Mouse (Mus musculus) left cerebral cortex, postnatal 25 days (tissue): ENCODE measurements around the gene Il16. TPM values are rescaled to one million over a fixed set of nuclear protein-coding genes. Genes with fewer than 3 reads are reported as not detected.

ENCODE experiments used
- DNase-seq, 2 experiments: peaks; one replicate each; pipeline ENCODE4 v3.0.0; 2022; ENCODE audit warnings: low spot score in 2 of 2, mixed read lengths in 1 of 2
- intact Hi-C: fragments of 180-260 bp; cut with DNase I; formaldehyde crosslinking; loops from one replicate; pipeline ENCODE4 v1.15.1; 2025
- total RNA-seq, 2 experiments: library from RNA; stranded (reverse); gene quantifications; 2 replicates each; pipeline ENCODE4 v1.2.3; 2021

Gene Il16
- 1 to 10 TPM; 1.9 to 2.7 TPM for total RNA-seq

DNA sequence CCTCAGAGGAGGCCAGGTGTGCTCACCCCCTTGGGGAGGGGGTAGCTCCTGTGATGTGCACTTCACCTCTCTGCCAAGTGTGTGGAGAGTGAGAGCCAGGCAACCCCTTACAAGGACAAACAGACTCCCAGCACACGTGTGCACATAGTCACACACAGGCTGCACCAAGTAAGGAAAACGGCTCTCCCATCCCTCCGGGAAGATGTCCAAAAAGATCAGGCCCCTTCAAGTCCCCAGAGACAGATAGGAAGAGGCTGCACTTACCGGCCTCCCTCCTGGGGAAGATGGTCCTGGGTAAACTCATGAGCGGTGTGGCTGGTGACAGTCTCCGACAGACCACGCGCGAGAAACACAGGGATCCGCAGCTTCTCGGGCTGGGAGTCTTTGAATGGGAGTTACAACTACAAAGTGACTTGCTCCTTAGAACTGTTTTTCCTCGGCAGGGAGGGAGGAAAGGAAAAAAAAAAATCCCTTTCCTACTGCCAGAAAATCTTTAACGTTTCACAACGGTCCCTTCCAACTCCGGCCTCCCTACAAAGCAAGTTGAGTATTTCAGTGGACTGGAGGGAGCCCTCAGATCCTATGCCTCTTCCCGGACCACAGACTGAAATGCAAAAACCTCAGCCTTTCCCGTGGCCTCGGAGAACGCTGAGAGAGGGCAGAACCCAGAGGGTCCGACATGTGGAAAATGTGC lies at the start of gene Il16:
Gene Il16, minus strand, starts transcription at position 314 of the 694 bp plus-strand sequence.
- peak in 1 of 2 experiments; percentile 9 for DNase-seq
- intact Hi-C loops = no loop called here

DNA sequence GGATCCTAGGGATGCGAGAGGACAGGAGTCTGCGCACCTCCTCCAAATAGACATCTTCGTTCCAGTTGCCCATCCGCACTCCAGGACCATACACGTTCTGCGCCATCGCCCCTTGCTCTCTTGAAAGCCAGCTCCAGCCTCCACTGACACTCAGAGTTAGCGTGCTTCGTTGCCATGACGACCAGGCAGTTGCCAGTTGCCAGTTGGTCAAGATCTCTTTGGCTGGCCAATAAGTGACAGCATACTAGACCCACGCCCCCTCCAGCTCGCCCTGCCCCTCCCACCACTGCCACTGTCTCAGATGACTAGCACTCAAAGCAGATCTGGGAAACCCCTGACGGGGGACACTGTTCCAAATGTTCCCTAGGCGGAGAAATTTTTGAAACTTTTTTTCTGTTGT lies 49.2 kb upstream of the Il16 start, which contains the start of gene Cfap161:
Gene Cfap161, minus strand, starts transcription at position 176 of the 400 bp plus-strand sequence.
- intact Hi-C loops = no loop called here
- peak in 1 of 2 experiments; percentile 21 for DNase-seq

- intact Hi-C loops = no loop called here
- DNase-seq = no peak
These were observed 48.6 kb upstream of the Il16 start for GRCm38 (mm10) chr7:83794006-83794683.

DNA sequence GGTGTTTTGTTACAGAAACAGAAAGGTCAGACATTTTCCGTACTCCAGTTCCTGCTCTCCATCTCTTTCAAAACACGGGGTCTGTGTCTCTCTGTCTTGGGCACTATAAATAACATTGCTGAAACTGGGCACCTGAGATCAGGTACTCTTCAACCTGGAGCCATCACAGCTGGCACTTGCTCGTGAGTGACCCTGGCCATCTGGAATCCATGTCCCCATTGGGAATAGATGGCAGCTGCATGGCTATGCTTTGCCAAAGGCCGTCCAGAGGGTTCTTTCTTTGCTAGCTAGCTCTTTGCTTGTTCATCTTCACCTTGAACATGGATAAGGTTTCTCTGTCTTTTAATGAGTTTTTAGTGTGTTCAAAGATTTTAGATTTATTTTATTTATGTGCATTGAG lies 35.4 kb upstream of the Il16 start:
- intact Hi-C loops = no loop called here
- no peak for DNase-seq

DNA sequence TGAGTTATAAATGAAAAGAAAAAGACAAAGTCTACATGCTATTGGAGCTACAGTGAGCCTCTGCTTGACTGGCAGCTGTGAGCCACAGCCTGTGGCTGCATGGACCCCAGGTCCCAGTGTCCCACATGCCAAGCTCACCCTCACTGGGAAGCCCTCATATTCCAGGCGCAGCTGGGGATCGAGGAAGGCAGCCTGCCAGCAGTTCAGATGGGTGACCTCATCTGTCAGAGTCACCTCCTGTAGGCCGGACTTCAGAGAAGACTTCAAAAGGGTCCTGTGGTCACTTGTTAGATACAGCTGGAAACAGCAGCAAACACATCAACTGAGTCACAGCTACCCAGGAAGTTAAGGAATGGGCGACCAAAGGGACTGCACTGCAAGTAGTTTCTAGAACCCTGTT lies 34.5 kb upstream of the Il16 start:
- intact Hi-C loops = no loop called here

GRCm38 (mm10) chr7:83779028-83779427 lies 33.5 kb upstream of the Il16 start:
- intact Hi-C loops = no loop called here

More for the DNA sequence above, 34.5 kb upstream of the Il16 start:
- DNase-seq = no peak

GRCm38 (mm10) chr7:83778516-83778915 lies 33.0 kb upstream of the Il16 start:
- intact Hi-C loops = no loop called here
- no peak for DNase-seq

More at GRCm38 (mm10) chr7:83779028-83779427, 33.5 kb upstream of the Il16 start:
- no peak for DNase-seq

DNA sequence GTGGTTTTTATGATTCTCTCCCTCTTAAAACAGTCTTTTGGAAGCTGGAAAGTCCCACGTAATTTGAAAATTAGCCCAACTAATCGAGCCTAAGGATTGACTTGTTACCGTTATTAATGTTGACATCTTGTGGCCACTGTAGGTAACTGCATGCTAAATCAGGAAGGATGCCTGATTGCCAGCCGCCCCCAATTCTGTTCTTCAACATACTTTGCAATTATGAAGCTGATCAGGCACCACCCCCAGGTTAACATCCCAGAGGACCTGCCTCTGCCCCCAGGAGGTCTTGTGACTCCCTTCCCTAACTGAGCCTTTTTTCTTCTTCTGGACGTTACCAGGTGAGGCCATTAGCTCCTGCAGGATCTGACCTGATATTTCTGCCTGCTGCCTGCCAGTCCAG lies 29.2 kb upstream of the Il16 start:
- intact Hi-C loops = loop anchor here (2.0 to 5.0 kb wide), 3 partner anchors 77 to 207 kb away; no protein-coding TSS in a partner anchor
- peak; percentile 21 to 31 for DNase-seq

- DNase-seq = no peak
- intact Hi-C loops = no loop called here
These were observed 18.1 kb upstream of the Il16 start for GRCm38 (mm10) chr7:83763674-83764073.

- intact Hi-C loops = no loop called here
- no peak for DNase-seq
These were observed 16.8 kb upstream of the Il16 start for GRCm38 (mm10) chr7:83762336-83762735.

DNA sequence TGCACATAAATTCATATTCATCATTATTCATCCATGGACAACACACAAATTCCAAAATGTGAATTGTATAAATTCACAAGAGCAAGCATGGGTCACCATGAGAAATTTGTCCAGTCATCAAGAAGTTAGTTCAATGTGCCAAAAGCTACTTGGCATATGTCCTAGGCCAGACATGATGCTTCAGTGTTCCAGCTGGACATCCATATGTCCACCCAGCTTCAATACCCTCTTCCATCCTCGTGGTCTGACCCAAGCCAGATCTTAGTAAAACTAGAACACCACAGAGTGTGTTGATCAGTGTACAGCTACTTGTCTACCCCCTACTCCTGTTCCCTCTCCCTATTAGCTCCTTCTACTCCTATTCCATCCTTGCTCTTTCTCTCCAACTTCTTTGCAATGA lies 5.5 kb upstream of the Il16 start:
- no peak for DNase-seq
- intact Hi-C loops = no loop called here

DNA sequence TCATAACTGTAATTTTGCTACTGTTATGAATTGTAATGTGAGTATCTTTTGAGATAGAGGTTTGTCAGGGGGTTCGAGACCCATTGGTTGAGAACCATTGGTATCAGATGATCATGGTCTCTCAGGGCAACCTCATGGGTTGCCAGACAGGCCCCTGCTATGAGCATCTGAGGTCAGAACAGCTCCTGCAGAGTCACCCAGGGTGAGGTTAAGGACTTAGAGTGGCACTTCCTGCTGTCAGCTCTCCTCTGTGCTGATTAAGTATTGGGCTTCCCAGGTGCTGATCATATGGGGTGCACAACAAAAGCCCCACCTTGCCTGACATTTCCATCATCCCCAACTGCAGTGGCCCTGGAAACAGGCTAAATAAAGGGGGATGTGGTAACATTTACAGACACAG lies 2.9 kb upstream of the Il16 start:
- DNase-seq = no peak
- intact Hi-C loops = no loop called here

DNA sequence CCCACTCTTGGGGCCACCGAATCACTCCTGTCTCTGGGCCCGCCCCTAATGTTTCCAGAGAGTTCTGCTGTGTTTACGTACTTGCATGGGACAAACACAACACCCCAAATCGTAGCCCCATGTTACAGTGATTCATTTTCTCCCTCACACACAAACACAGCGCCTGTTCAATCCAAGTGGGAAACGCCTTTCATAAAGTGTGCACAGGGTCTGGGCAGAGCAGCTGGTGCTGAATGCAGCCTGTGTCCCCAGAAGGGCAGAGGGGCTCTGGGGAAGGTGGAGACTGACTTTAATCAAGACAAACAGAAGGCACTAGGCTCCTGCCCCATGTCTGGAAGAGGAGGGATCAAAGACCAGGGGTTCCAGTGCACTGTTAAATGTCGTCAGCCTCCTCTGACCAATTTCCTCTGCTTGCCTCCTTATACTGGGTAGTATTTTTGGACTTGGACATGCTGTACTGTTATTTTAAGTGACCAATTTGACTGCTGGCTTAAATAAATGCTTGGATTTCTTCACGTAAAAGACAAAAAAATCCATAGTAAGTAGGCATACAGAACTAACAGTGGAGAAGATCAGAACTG lies 671 bp upstream of the Il16 start:
- intact Hi-C loops = no loop called here
- DNase-seq = peak in 1 of 2 experiments; percentile 5

DNA sequence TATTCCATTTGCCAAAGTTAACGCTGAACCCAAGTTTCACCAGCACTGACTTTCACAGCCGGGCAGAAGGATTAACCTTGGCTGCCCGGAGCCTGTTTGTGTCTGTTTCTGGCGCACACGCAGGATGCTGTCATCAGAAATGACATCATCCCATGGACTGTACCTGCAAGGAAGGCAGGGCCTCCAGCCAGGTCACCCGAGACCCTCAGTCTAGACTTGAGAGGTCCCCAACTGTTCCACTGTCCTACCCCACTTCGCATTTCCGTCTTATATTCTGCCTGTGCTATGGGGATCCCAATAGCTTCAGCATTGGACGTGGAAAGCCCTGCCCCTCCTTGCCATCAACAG lies 487 bp downstream of the Il16 start:
- peak in 1 of 2 experiments; percentile 3 for DNase-seq
- intact Hi-C loops = no loop called here

DNA sequence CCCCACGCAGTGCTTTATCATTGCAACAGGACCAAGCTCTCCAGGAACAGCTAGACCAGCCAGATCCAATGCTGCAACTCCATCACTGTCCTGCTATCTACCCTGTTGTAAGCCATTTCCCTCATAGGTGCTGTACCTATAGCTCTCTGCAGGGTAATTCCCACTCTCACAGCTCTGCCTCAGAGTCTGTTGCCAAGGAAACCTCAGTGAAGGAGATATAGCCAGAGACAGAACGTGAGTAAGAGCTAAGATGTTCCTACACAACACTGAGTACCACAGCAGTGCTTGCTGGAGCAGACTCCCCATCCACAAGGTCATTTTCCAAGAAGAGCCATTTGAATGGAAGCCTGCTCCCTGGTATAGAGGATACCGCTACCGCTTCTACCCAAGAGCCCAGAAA lies 1.3 kb downstream of the Il16 start:
- intact Hi-C loops = no loop called here
- peak; percentile 27 to 61 for DNase-seq

DNA sequence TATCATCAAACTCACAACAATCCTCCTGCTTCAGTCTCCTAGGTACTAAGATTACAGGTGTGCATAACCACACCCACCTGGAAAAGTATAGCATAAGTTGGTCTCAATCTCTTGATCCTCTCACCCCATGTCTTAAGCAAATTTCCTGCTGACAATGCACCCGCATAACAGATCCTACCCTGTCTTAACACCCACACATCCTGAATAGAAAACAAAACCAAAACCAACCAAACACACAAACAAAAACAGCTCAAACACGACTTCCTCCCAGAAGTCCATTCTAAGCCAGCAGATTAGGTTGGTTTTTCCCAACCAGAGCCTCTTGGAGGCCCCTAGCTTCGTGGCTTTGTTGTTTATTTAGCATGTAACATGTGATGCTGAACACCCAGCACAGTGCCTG lies 2.8 kb downstream of the Il16 start:
- DNase-seq = no peak
- intact Hi-C loops = no loop called here

DNA sequence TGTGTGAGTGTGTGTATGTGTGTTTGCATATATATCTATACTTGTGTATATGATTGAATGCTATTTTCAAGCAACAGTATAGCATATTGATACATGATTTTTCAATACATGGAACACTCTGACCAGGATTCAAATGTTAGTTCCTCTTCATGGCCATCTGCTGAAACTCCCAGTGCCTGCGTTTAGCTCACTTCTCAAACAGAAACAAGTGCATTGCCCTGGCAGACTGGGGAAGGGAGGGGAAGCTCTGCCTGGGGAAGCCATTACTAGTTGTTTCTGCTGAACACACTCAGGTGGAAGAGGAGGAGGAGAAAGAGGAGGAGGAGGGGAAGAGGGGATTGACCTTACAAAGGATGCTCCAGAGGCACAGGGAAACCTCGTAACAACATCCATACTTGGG lies 3.5 kb downstream of the Il16 start:
- intact Hi-C loops = no loop called here
- no peak for DNase-seq

- DNase-seq = no peak
- intact Hi-C loops = no loop called here
These were observed 5.7 kb downstream of the Il16 start for GRCm38 (mm10) chr7:83739680-83740310.

DNA sequence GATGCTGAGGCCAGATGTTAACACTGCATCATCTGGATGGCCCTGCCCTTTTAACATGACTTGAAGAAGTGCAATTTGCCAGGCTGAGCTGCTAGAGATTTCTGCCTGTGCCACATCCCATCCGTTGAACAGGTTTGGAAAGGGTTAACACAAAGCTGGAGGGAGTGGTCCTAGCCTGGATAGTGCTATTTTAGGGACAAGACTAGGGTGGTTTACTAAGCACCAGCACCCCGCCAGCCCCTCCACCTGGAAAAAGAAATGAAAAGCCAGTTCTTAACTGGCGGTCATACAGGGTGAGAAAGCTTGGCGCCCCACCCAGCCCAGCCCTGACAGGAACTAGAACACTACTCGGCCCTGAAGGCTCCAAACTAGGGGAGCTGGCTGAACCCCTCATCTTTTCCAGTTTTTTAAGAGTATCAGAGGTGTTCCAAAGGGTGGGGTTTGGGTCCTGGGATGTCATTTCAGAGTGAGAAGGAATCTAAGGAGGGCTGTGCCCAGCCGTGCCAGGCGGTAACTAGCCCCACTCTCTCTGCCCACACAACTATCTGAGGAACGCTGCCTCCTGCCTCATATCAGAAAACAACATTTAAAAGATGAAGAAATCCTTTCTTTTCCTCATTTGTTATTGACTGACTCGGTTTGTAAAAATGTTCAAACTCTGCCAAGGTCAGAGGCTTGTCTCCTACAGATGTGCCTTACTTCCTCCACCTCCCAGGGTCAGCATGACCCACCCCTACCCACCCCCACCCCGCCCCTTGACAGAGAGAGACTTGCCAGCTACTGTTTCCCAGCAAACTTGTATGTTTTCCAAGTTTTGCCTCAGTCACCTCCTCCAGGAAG lies 6.7 kb downstream of the Il16 start:
- intact Hi-C loops = no loop called here

More for the DNA sequence above, 6.7 kb downstream of the Il16 start:
- DNase-seq = no peak
